Mouse (Mus musculus) megakaryocyte, embryonic 14.5 days (primary cell): ENCODE data around the gene Dhcr7. TPM values are rescaled to one million over a fixed set of nuclear protein-coding genes. Genes with fewer than 3 reads are reported as not detected.

ENCODE experiments used
- H3K27me3 ChIP-seq: replicated peaks from 2 replicates; pipeline ENCODE3; 2012; ENCODE audit warnings: inconsistent platforms
- H3K36me3 ChIP-seq: replicated peaks from 2 replicates; pipeline ENCODE3; 2012; ENCODE audit warnings: low read length, inconsistent platforms, mixed read lengths
- H3K4me1 ChIP-seq: 2 replicates; pipeline ENCODE4 v1.6.1; 2012; ENCODE audit warnings: inconsistent platforms
- H3K4me3 ChIP-seq: replicated peaks from 2 replicates; pipeline ENCODE3; 2012; ENCODE audit warnings: moderate library complexity, mild to moderate bottlenecking, inconsistent platforms
- H3K9me3 ChIP-seq: 2 replicates; pipeline ENCODE4 v1.6.1; 2012; ENCODE audit warnings: inconsistent platforms
- FLI1 ChIP-seq: IDR thresholded peaks from 2 replicates; pipeline ENCODE4 v1.6.1; 2012; ENCODE audit warnings: low read length, inconsistent platforms, mixed read lengths
- GATA1 ChIP-seq: IDR thresholded peaks from 3 replicates; pipeline ENCODE4 v1.6.1; 2012; ENCODE audit warnings: mixed read lengths, low read length, inconsistent platforms, borderline replicate concordance
- polyA plus RNA-seq: library from polyadenylated mRNA; stranded (reverse); fragments of >175 nt; gene quantifications from 2 replicates; pipeline ENCODE4 v1.2.3, GENCODE M21; 2012; ENCODE audit warnings: low replicate concordance; ENCODE audit not compliant: insufficient read depth

Gene Dhcr7
- polyA plus RNA-seq, 1 experiment = 14.5 TPM

DNA sequence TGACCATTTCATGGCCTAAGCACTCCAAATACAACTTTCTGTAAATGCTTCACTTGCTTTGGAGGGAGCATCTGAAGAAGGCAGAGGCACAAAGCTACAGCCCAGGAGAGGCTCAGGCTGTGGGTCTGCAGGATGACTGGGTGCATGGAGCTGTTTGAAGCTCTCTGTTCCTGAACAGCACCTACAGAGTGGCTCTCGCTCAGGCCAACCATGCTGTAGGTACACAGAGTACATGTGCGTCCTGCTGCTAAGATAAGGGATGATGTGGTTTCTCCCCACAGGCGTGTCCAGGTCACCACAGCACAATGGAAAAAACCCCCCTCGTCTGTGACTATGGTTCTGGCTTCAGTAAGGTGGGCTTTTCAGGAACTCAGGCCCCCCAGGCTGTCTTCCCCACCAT, 45.9 kb downstream of the Dhcr7 start:
- Histone ChIP-seq H3K27me3 (peaks cover 45% of the 10 kb centered on the region), H3K4me3 (no peak overlapping the region), H3K36me3 (no peaks in the 10 kb centered on the region), H3K4me1 (peaks cover 9% of the 10 kb centered on the region), H3K9me3 (peaks cover 23% of the 10 kb centered on the region)
- no peak for TF ChIP-seq FLI1
- no peak for TF ChIP-seq GATA1

DNA sequence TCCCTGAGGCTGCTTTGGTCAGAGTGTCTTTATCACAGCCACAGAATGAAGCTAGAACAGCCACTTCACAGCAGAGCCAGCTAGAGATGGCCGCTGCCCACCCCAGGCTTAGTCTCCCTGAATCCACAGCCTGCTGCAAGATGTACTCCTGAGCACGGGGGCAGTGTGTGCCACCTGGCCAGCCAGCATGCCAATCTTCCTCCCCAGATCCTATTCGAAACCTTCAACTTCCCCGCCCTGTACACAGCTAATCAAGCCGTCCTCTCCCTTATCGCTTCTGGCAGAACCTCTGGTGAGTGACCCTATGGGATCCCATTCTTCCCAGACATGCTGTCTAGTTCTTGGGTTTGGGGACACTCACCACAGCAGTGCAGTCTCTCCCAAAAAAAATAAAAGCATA, 60.8 kb downstream of the Dhcr7 start:
- Histone ChIP-seq H3K4me1 (no peaks in the 10 kb centered on the region; the same call in 1 of the 2 replicates), H3K9me3 (no peaks in the 10 kb centered on the region), H3K36me3 (no peaks in the 10 kb centered on the region), H3K27me3 (peaks cover 45% of the 10 kb centered on the region), H3K4me3 (no peak overlapping the region)
- TF ChIP-seq FLI1 (no peak), GATA1 (no peak)

DNA sequence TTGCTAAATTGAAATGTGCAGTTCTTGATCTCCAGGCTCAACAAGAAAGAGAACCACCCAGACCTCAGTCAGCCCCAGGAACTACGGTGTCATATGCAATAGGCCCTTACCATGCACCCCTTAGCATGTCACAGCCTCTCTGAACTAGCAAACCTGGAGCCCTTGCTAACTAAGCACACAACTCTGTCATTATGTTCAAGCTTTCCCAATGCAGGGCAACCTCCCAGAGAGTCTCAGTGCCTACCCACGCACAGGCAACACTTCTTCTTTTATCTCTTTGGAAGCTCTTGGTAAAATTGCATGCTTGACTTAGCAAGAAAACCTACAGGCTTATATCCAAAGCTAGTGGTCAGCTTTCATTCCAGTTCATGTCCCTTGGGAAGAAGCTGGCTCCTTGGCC, 68.2 kb downstream of the Dhcr7 start:
- no peak for TF ChIP-seq FLI1
- no peak for TF ChIP-seq GATA1
- H3K27me3 ChIP-seq = peaks cover 43% of the 10 kb centered on the region
- no peaks in the 10 kb centered on the region for H3K36me3 ChIP-seq
- no peak overlapping the region for H3K4me3 ChIP-seq
- no peaks in the 10 kb centered on the region for H3K4me1 ChIP-seq
- H3K9me3 ChIP-seq = no peaks in the 10 kb centered on the region

DNA sequence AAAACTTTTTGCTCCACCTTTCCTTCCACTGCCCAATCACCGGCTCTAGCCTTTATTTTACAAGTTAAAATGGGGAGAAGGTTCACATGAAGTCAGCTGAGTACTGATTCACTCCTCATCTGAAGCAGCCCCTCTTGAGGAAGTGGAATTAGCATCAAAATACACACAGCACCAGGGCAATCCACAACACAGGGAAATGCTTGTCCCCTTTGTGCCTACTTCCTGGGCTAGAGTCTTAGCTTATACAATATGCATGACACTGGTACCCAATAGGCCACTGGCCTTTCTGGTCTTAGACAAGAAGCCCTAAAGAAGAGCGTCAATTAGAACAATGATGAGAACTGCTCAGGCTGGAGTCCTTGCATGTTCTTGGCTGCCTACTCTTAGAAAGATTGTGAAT, 69.4 kb downstream of the Dhcr7 start:
- peaks cover 3% of the 10 kb centered on the region for H3K9me3 ChIP-seq
- no peak overlapping the region for H3K4me3 ChIP-seq
- H3K4me1 ChIP-seq = no peaks in the 10 kb centered on the region
- no peak for TF ChIP-seq GATA1
- TF ChIP-seq FLI1 = no peak
- no peaks in the 10 kb centered on the region for H3K36me3 ChIP-seq
- peaks cover 47% of the 10 kb centered on the region for H3K27me3 ChIP-seq

Other genes with a start within 250 kb of the Dhcr7 start
- 4.8 and 43.5 TPM in 2 replicates for gene Cars, start 223.1 kb upstream of the Dhcr7 start, polyA plus RNA-seq
- gene Tnfrsf26, start 194.4 kb upstream of the Dhcr7 start, polyA plus RNA-seq = 0.22 and 0.54 TPM in 2 replicates
- not detected in 2 replicates for gene Tnfrsf22, start 173.5 kb upstream of the Dhcr7 start, polyA plus RNA-seq
- gene Tnfrsf23, start 137.3 kb upstream of the Dhcr7 start, polyA plus RNA-seq = 0.36 TPM in 1 of 2 replicates, not detected in the other
- gene Osbpl5, start 66.2 kb upstream of the Dhcr7 start, polyA plus RNA-seq = 1.2 TPM in 1 of 2 replicates, not detected in the other
- gene Mrgprg, start 56.2 kb upstream of the Dhcr7 start, polyA plus RNA-seq = not detected in 2 replicates
- gene Mrgpre, start 38.6 kb upstream of the Dhcr7 start, polyA plus RNA-seq = 0.46 TPM in 1 of 2 replicates, not detected in the other
- 1.4 TPM in 1 of 2 replicates, not detected in the other for gene Nadsyn1, start 296 bp upstream of the Dhcr7 start, polyA plus RNA-seq
- gene Gm498, start 43.7 kb downstream of the Dhcr7 start, polyA plus RNA-seq = not detected in 2 replicates
- gene Shank2, start 178.8 kb downstream of the Dhcr7 start, polyA plus RNA-seq = 0.02 TPM in 1 of 2 replicates, not detected in the other